Mouse (Mus musculus) urinary bladder, adult 18-20 months (tissue): ENCODE results near the gene Eif4ebp2.

ENCODE experiments used
- DNase-seq, 2 experiments: peaks; one replicate each; pipeline ENCODE4 v3.0.0; 2022; ENCODE audit warnings: low spot score in 2 of 2, mixed read lengths in 2 of 2

Eif4ebp2 gene

DNA sequence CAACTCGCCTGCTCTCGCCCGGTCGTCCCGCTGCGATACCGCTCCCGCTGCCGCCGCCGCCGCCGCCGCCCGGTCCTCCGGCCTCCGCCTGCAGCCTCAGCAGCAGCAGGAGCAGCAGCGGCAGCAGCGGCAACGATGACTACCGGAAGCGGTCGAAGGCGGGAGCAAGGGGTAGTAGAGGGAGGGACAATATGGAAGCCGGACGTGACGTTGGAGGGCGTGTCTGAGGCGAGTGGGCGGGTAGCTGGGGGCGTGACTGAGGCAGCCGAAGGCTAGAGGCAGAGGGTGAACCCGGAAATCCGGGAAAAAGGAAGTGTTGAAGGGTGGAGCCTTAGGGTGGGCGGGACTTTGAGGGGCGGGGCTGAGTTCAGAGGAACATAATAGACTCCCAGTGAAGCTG is at the start of gene Eif4ebp2:
TSS of gene Eif4ebp2 (minus strand) at position 17 of the 400 bp plus-strand sequence.
- DNase-seq, result peak; percentile 99

GRCm38 (mm10) chr10:61500756-61501155 is 48.3 kb upstream of the Eif4ebp2 start:
- no peak for DNase-seq

- DNase-seq, result no peak
Observed at GRCm38 (mm10) chr10:61499505-61500466, 47.3 kb upstream of the Eif4ebp2 start.

DNA sequence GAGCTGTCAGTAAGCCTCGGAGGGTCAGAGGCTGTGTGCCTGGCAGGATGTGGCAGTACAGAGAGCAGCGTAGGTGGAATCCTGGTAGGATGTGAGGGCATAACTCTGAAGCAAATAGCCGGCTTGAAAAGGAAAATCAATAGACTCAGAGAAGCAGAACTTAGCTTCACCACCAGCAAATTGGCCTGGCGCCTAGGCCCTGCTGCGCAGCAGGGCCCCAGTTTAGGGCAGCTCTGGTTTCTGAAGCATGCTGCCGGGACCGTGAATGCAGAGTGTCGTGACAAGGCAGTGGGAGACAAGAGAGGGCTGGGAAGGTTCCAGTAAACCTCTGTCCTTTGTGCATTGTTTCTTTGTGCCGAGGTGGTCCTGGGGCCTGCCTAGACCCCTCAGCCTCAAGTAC is 43.8 kb upstream of the Eif4ebp2 start:
- DNase-seq, result no peak

GRCm38 (mm10) chr10:61495461-61495860 is 43.0 kb upstream of the Eif4ebp2 start:
- no peak for DNase-seq

DNA sequence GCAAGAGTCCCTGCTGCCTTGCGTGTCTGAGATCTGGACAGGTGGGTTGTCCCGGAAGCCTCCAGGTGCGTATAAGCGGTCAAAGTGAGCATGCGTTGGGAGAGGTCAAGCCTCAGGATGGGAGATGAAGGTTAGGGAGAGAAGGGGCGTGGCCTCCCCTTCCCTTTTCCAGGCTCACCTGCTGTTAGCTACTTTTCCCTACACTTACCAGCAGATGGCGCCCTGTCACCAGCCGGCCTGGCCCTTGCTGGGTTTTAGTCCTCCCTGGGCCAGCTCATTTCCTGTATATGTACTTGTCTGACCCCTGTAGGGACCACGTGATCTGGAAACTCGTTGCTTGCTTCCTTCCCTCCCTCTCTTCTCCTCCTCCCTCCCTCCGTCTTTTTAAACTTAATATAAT is 39.6 kb upstream of the Eif4ebp2 start:
- DNase-seq, result peak; percentile 69 to 74

GRCm38 (mm10) chr10:61491573-61491972 is 39.1 kb upstream of the Eif4ebp2 start:
- no peak for DNase-seq

- no peak for DNase-seq
Observed at GRCm38 (mm10) chr10:61488522-61489110, 36.2 kb upstream of the Eif4ebp2 start.

- no peak for DNase-seq
Observed at GRCm38 (mm10) chr10:61486551-61487339, 34.3 kb upstream of the Eif4ebp2 start.

DNA sequence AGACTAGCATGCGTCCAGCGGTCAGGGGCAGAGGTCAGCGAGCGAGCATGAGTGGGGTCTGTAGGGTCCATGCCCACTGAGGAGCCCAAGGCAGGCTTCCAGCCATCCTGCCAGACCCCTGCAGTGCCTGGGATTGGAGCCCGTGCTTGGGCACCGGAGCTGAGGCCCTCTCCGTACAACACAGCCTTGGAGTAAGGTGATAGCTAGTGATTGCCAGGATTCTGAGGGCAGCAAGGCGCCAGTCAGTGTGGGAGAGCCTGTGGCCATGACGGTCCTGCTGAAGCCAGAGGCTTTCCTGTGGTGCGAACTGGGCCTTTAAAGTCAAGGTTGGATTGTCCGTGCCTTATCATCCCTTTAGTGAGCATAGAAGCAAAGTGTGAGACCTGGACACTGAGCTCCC is 32.3 kb upstream of the Eif4ebp2 start:
- no peak for DNase-seq

DNA sequence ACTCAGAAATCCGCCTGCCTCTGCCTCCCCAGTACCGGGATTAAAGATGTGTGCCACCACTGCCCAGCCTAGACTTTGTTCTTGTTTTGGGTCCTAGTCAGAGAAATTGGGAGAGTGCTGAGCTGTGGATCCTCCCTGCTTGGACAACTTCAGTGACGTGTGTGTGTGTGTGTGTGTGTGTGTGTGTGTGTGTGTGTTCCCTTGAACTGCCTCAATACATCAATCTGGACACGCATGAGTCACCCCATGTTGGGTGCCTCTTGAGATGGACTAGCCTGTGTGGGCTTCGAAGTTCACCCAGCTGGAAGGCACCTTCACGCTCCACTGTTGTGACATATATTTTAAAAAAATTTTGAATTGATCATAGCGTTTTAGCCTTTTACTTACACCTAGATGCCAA is 30.3 kb upstream of the Eif4ebp2 start:
- no peak for DNase-seq

GRCm38 (mm10) chr10:61480488-61480887 is 28.0 kb upstream of the Eif4ebp2 start:
- no peak for DNase-seq

GRCm38 (mm10) chr10:61479927-61480326 is 27.5 kb upstream of the Eif4ebp2 start:
- DNase-seq, result no peak

- DNase-seq, result no peak
Observed at GRCm38 (mm10) chr10:61479461-61479860, 27.0 kb upstream of the Eif4ebp2 start.

- DNase-seq, result no peak
Observed at GRCm38 (mm10) chr10:61476440-61477165, 24.1 kb upstream of the Eif4ebp2 start.

DNA sequence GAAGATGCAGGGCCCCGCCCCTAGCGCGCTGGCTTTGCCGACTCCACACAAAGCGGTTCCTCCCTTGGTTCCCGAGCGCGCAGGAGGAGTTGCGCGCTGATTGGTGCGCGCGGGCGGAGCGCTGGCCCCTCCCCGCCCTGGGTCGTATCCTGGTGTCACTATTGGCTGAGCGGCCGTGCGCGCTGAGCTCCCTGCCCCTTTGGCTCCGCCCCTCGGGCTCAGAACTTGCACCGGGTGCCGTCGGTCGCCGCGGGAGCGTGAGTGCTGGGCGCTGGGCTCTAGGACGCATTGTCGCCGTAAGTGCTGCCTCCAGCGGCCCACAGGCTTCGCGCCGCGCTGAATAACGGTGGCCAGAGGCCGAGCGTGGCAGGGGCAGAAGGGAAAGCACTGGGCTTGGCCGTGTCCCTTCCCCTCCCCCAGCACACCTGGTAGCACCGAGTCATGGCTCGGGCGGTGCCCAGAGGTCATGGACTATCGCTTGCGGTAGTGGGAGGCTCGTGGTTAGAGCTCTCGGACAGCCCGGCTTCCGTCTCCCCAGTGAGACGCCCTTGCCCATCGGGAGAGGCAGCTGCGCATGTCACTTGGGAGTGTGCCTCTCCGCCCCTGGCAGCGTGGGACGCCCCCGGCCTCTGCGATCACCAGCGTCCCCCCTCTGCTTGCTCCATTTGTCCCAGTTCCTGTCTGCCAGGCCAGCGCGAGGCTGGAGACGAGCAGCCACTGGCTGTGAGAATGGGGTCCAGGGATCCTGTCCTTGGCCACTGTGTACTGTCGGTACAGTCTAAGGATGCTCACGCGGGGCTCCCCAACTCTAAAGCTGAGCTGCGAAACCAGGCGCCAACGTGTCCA is 23.4 kb upstream of the Eif4ebp2 start, which contains the start of gene Lrrc20:
TSS of gene Lrrc20 (plus strand) at position 208 of the 846 bp plus-strand sequence.
- DNase-seq, result peak; percentile 88 to 91

GRCm38 (mm10) chr10:61474344-61474743 is 21.9 kb upstream of the Eif4ebp2 start:
- no peak for DNase-seq

DNA sequence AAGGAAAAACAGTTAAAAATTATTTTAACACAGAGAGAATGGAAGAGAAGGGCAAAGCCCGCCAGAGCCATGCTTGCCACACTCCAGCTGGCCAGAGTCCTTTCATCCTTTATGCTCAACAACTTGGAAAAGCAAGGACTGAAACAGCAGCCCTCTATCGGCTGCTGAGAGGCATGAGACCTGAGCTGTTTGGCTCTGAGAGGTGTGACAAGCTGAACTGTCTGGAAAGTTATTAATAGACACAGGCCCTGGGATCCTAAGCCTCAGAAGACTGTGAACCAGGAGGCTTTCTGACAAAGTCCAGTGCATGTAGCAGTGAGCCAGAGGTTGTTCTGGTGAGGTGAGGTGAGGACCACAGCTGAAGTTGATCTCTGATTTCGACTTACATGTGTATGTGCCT is 21.2 kb upstream of the Eif4ebp2 start:
- DNase-seq, result no peak

DNA sequence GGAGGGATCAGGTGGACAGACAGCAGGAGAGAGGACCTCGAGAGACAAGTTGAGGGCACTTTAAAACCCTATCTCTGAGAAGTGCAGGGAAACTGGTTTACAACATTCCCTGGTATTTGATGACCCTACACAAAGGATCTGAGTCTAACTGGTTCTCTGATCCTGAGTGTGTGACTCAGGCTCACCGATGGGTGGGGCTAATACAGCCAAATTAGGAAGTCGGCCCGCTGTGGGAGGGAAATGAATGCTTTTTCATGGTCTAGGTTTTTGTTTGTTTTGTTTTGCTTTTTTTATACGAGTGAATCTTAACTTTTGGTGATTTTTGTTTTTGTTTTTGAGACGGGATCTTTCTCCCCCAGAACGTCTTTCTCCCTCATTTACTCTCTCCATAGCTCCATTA is 16.4 kb upstream of the Eif4ebp2 start:
- no peak for DNase-seq

GRCm38 (mm10) chr10:61466873-61467272 is 14.4 kb upstream of the Eif4ebp2 start:
- DNase-seq, result no peak
